Mouse (Mus musculus) neural tube, embryonic 10.5 days (tissue): Measurements from ENCODE around the gene Hist1h4k.

Experiments used
- DNase-seq: peaks from one replicate; pipeline ENCODE4 v3.0.0-alpha.2; 2017; ENCODE audit warnings: low spot score; ENCODE audit errors: extremely low spot score

Hist1h4k gene

DNA sequence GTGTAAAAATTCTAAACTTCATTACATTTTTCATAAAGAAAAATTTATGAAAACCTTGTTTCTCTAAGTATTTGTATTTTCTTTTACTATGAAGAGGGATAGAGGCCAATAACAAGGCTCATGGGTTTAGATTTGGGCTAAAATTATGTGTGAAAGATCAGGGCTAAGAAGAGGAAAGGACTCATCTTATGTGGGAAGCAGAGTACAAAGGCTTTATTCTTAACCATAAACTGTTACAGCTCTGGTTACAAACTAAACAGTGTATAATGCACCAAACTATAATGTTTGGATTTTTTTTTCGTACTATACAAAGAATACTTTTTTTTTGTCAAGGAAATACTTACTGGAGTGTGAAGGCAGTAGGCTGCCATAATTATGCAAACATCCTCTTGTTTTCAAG, 5.4 kb upstream of the Hist1h4k start:
- DNase-seq = no peak

DNA sequence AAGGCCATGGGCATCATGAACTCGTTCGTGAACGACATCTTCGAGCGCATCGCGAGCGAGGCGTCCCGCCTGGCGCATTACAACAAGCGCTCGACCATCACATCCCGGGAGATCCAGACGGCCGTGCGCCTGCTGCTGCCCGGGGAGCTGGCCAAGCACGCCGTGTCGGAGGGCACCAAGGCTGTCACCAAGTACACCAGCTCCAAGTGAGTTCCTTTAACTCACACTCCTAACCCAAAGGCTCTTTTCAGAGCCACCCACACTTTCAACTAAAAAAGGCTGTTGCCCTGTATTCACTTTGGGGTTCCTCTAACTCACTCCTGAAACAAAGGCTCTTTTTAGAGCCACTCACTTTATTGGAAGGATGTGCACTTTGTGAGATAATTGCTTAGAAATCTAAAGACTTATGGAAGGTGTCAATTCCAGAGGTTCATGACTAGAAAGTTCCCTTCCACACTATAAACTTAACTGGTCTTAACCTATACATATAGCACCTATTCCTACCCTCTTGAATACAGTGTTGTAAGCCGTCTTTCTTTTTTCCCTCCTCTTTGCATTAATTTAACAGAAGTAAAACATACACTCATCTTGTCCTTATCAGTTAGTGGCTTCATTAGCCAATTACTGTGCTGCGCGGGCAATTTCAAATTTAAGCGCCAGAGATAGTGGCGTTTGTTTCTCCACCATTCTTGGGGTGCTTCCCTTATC, 4.1 kb upstream of the Hist1h4k start:
- peak; percentile 33 for DNase-seq

GRCm38 (mm10) chr13:21753524-21754285, 3.4 kb upstream of the Hist1h4k start, which contains the start of the genes Hist1h2ak and Hist1h2bn:
Gene Hist1h2ak, minus strand, starts transcription at chr13:21753827.
Gene Hist1h2bn, plus strand, starts transcription at chr13:21754123.
- peak; percentile 82 for DNase-seq

- DNase-seq = peak; percentile 45
These were observed 2.8 kb upstream of the Hist1h4k start for GRCm38 (mm10) chr13:21753051-21753523.

DNA sequence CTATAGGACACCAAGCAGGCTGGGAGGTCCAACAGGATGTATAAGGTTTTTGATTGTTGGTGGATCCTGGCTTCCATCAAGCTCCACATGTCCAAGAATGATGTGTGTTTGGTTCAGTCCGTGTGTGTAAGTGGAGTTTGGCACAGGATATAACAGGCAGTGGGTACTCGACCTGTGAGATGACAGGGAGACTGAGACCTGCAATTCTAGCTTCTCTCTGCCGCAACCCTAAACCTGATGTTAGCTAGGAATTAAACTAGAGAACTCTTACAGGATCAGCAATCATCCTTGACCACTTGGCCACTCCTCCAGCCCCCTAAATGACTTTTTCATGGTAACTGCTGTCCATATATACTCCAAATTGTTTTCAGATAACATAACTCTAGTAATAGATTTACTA, 2.1 kb upstream of the Hist1h4k start:
- peak; percentile 43 for DNase-seq

DNA sequence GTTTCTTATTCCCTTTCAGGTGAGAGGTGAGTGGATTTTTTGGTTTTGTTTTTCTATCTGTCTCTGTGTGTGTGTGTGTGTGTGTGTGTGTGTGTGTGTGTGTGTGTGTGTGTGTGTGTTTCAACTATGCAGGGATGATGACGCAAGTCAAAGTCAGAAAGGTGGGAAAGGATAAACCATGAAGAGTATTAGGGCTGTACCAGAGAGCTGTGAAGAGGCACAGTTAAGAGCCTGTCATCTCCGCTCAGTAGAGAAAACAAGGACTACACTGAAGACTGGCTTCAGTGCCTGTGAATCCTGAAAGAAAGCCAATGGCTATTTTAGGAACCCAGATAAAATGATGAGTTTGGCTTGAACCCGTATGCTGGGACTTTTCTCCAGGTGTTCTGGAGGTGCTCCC, 1.5 kb upstream of the Hist1h4k start:
- DNase-seq = peak; percentile 36

- no peak for DNase-seq
These were observed 1.1 kb upstream of the Hist1h4k start for GRCm38 (mm10) chr13:21751417-21751816.

GRCm38 (mm10) chr13:21749387-21750158, 732 bp downstream of the Hist1h4k start:
- peak; percentile 61 for DNase-seq

- DNase-seq = no peak
These were observed 5.3 kb downstream of the Hist1h4k start for GRCm38 (mm10) chr13:21745006-21745405.

DNA sequence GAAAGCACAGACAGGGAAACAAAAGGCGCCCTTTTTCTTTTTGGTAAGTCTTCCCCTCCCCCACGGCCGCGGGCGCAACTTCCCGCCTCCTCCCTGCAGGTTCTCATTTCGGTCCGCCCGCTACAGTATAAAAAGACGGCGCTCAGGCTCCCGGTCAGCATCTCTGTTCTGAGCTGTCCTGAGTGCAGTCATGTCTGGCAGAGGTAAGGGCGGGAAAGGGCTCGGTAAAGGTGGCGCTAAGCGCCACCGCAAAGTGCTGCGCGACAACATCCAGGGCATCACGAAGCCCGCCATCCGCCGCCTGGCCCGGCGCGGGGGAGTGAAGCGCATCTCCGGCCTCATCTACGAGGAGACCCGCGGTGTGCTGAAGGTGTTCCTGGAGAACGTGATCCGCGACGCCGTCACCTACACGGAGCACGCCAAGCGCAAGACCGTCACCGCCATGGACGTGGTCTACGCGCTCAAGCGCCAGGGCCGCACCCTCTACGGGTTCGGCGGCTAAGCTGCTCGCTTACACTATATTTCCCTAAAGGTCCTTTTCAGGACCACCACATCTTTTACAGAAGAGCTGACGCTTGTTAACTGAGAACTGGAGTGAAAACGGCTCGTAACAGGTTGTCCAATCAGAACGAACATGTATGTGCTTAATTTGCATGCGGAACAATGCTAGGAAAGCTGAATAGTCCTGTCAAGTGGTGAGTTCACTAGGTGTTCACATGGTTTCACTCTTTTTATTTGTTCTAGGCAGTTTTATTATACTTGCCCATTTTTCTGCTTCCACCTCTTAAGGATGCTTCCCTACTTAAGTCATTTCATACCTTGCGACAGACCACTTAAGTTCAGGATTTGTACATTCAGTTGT, 15.2 kb downstream of the Hist1h4k start, which contains the start of gene Hist1h4j:
Gene Hist1h4j (plus strand): TSS at position 159 of the 862 bp plus-strand sequence.
- DNase-seq = peak; percentile 97

DNA sequence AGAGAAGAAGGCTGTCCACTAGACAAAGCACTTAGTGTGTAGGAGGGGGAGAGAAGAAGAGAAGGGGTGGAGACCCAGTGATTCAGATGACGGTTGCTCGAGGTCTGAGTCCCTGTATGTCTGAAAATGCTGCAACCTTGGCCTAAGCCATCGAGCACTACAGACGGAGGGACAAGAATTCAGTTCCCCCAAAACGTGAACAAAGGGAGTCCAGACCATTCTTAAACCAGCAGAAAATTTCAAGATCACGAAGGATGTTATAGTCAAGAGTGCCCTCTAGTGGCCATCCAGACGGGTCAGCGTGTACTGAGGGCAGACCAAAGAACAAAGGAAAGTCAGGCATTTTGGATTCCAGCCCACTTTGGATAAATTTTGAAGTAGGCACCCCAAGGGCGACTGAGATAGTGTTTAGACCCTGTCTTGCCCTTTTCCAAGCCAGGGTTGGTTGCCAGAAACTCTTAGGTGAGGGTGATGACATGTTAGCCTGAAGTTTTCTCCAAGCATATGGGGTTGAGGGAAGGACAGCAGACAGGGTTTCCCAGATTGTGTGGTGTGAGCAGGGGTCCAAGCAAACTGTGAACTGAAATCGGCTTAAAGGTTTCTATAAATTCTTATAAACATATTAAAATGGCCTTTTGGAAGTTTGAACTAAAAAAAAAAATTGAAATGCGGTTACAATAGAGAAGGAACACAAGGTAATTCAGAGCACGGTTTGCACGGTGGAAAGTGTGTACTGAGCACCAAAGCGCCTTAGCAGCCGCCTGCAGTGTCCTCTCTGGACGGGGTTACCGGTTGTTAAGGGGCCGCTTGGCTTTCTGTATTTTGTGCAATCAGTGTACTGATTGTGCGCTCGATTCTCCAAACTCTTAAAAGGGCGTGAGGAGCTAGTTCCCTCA, 16.0 kb downstream of the Hist1h4k start:
- peak; percentile 88 for DNase-seq

- peak; percentile 51 for DNase-seq
These were observed 16.8 kb downstream of the Hist1h4k start for GRCm38 (mm10) chr13:21733466-21733865.

DNA sequence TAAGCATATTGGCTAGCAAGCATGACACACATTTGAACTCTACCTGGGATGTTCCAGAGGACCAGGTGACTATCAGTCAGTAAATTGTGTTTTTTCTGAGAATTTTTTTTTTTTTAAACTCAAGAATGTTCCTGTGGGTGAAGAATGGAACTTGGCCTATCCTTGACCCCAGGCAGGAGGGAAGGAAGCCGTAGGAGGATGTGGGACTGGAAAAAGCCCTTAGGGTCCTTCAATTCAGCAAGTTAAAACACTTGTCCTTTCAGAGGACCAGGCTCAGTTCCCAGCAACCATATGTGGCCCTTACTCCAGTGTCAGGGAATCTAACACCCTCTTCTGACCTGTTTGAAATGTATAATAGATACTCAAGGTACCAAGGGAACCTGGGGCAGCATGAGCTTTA, 20.8 kb downstream of the Hist1h4k start:
- no peak for DNase-seq

GRCm38 (mm10) chr13:21727948-21728572, 22.2 kb downstream of the Hist1h4k start:
- DNase-seq = no peak

DNA sequence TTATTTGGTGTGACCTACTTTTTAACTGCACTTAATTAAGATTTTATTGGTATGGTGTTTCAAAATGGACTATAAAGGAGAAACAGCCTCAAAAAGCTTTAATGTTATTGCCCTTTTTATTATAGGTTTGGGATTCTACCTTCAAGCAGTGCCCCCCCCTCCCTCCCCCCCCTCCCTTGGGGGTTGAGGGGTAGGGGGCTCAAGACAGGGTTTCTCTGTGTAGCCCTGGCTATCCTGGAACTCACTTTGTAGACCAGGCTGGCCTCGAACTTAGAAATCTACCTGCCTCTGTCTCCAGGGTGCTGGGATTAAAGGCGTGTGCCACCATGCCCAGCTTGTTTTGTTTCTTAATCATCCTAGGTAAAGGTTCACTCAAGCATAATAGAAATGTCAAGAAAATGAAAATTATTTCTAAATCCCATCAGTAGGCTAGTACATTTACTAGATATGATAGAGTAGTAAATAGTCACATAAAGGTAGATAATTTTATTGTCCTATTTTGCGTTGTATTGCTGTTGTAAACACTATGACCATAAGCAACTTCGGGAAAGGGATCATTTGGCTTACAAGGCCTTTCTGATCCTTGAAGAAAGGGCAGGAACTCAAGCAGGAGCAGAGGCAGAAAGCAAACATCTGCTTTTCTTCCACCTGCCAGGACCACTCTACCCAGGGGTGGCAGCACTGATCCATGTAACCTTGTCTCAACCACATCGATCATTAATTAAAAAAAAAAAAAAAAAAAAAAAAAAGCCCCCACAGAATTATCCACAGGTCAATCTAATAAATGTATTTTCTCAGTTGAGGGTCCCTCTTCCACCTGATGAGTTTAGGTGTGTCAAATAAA, 27.1 kb downstream of the Hist1h4k start:
- peak; percentile 32 for DNase-seq

DNA sequence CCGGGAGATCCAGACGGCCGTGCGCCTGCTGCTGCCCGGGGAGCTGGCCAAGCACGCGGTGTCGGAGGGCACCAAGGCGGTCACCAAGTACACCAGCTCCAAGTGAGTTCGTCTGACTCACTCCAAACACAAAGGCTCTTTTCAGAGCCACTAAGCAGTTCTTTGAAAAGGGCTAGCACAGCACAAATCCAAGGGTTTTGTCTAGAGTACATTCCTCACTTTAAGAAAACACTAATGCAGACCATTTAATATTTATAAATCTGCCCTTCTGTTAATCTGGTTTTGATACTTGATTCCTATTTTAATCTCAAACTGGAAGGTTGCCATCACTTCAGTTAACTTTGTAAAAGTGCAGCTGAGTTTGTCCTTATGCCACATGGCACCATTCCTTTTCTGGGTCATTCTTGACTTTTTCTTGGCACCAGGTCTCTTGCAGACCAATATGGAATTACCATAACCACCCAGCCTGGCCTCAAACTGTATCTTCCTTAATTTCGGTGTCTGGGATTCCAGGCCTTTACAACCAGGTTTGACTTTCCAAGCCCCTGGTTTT, 27.9 kb downstream of the Hist1h4k start:
- peak; percentile 36 for DNase-seq

GRCm38 (mm10) chr13:21721757-21722372, 28.4 kb downstream of the Hist1h4k start, which contains the start of gene Hist1h2bm:
Gene Hist1h2bm, plus strand, starts transcription at chr13:21722044.
- DNase-seq = peak; percentile 79
